Mouse (Mus musculus) lung, adult 18-20 months (tissue): ENCODE measurements around the gene Hspb9.

Source experiments
- DNase-seq, 2 experiments: peaks; one replicate each; pipeline ENCODE4 v3.0.0; 2022; ENCODE audit warnings: mixed read lengths in 2 of 2

Hspb9 gene

GRCm38 (mm10) chr11:100709201-100709810, 4.3 kb upstream of the Hspb9 start:
- no peak for DNase-seq

GRCm38 (mm10) chr11:100710528-100710927, 3.1 kb upstream of the Hspb9 start:
- DNase-seq, result no peak

GRCm38 (mm10) chr11:100710977-100711376, 2.7 kb upstream of the Hspb9 start:
- no peak for DNase-seq

- peak; percentile 79 to 87 for DNase-seq
Measured at GRCm38 (mm10) chr11:100711783-100712615, 1.7 kb upstream of the Hspb9 start, which contains the start of gene Kat2a. TSS of gene Kat2a (minus strand) at chr11:100712465.

GRCm38 (mm10) chr11:100713174-100713573, 476 bp upstream of the Hspb9 start:
- DNase-seq, result no peak

GRCm38 (mm10) chr11:100714534-100714915, 875 bp downstream of the Hspb9 start:
- DNase-seq, result peak; percentile 77 to 82

GRCm38 (mm10) chr11:100714948-100715347, 1.3 kb downstream of the Hspb9 start:
- no peak for DNase-seq

GRCm38 (mm10) chr11:100716649-100717048, 3.0 kb downstream of the Hspb9 start:
- DNase-seq, result no peak

- DNase-seq, result no peak
Measured at GRCm38 (mm10) chr11:100718462-100718861, 4.8 kb downstream of the Hspb9 start.

GRCm38 (mm10) chr11:100718866-100719265, 5.2 kb downstream of the Hspb9 start:
- no peak for DNase-seq

- DNase-seq, result no peak
Measured at GRCm38 (mm10) chr11:100719312-100719711, 5.7 kb downstream of the Hspb9 start.

- peak in 1 of 2 experiments; percentile 48 for DNase-seq
Measured at GRCm38 (mm10) chr11:100719893-100720292, 6.2 kb downstream of the Hspb9 start.

GRCm38 (mm10) chr11:100720345-100720744, 6.7 kb downstream of the Hspb9 start:
- no peak for DNase-seq

GRCm38 (mm10) chr11:100721254-100721653, 7.6 kb downstream of the Hspb9 start:
- DNase-seq, result no peak

GRCm38 (mm10) chr11:100721776-100722492, 8.3 kb downstream of the Hspb9 start:
- no peak for DNase-seq

GRCm38 (mm10) chr11:100722493-100723028, 8.9 kb downstream of the Hspb9 start:
- no peak for DNase-seq

- peak; percentile 52 to 78 for DNase-seq
Measured at GRCm38 (mm10) chr11:100724919-100725512, 11.4 kb downstream of the Hspb9 start.

- no peak for DNase-seq
Measured at GRCm38 (mm10) chr11:100727201-100727600, 13.6 kb downstream of the Hspb9 start.

- no peak for DNase-seq
Measured at GRCm38 (mm10) chr11:100728601-100729000, 15.0 kb downstream of the Hspb9 start.

GRCm38 (mm10) chr11:100729976-100730375, 16.3 kb downstream of the Hspb9 start:
- DNase-seq, result no peak

GRCm38 (mm10) chr11:100730477-100731205, 17.0 kb downstream of the Hspb9 start:
- DNase-seq, result no peak
